Mouse (Mus musculus) spleen, adult 2 months (tissue): Measurements from ENCODE around the gene Fbn1. TPM values are rescaled to one million over a fixed set of nuclear protein-coding genes. Genes with fewer than 3 reads are reported as not detected.

Source experiments
- DNase-seq, 2 experiments: peaks; one replicate each; pipeline versions ENCODE4 v3.0.0 to v3.0.0-alpha.2; 2012 to 2021; ENCODE audit warnings: low spot score in 2 of 2, low read depth in 1 of 2
- H3K27ac ChIP-seq: fragments of 200-500 bp; 2 replicates; pipeline ENCODE4 v1.5.1; 2012; ENCODE audit warnings: low read length, inconsistent platforms; ENCODE audit not compliant: insufficient read depth
- H3K27me3 ChIP-seq: fragments of 200-500 bp; 2 replicates; pipeline ENCODE4 v1.6.1; 2012; ENCODE audit warnings: mild to moderate bottlenecking, moderate library complexity, low read length, inconsistent platforms; ENCODE audit not compliant: control insufficient read depth, insufficient read depth
- H3K36me3 ChIP-seq: fragments of 200-500 bp; 2 replicates; pipeline ENCODE4 v1.6.1; 2012; ENCODE audit warnings: mild to moderate bottlenecking, low read length, inconsistent platforms; ENCODE audit not compliant: control insufficient read depth, insufficient read depth
- H3K4me1 ChIP-seq: fragments of 200-500 bp; 2 replicates; pipeline ENCODE4 v1.6.1; 2011; ENCODE audit warnings: inconsistent platforms; ENCODE audit not compliant: control insufficient read depth, insufficient read depth, insufficient read length
- H3K4me3 ChIP-seq: fragments of 200-500 bp; 2 replicates; pipeline ENCODE4 v1.5.1; 2011; ENCODE audit warnings: mild to moderate bottlenecking, inconsistent platforms; ENCODE audit not compliant: insufficient read depth, insufficient read length; ENCODE audit errors: extremely low read depth
- CTCF ChIP-seq: fragments of 200-500 bp; IDR thresholded peaks from 2 replicates; pipeline ENCODE4 v1.5.1; 2011; ENCODE audit warnings: mild to moderate bottlenecking, inconsistent platforms; ENCODE audit not compliant: insufficient read depth, insufficient read length, insufficient replicate concordance; ENCODE audit errors: extremely low read depth
- POLR2A ChIP-seq: fragments of 200-500 bp; IDR thresholded peaks from 2 replicates; pipeline ENCODE4 v1.6.1; 2011; ENCODE audit warnings: low read depth, low read length, inconsistent platforms
- WGBS: fragments of 180-500 bp; shearing (Covaris S2); methylation state at CpG from one replicate; pipeline ENCODE4 v1.1.7; 2018; 5-methylcytosine and 5-hydroxymethylcytosine counted together
- polyA plus RNA-seq: library from polyadenylated mRNA; depleted of rRNA; stranded (reverse); fragments of >200 nt; gene quantifications from 2 replicates; pipeline ENCODE4 v1.2.3, GENCODE M21; 2012

Fbn1 gene
- polyA plus RNA-seq, 1 experiment = 3.1 TPM

DNA sequence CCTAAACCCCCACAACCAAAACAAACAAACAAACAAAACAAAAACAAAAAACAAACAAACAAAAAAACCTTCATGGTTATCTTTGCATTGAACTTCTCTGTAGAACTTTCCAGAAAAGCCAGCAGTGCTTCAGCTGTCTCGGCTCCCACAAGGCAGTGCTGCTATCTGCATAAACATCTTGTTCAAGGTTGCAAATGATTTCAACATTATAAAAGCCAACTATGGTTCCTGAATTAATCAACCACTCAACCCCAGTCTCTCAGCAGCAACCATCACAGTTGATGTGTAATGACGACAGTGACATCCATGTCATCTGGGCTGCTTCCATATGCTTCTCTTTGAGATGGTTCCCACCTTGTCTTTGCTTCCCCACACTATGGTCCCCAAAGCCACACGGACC lies 31.8 kb upstream of the Fbn1 start:
- Histone ChIP-seq H3K27ac (no peak overlapping the region), H3K4me1 (no peaks in the 10 kb centered on the region), H3K36me3 (no peaks in the 10 kb centered on the region), H3K27me3 (no peaks in the 10 kb centered on the region), H3K4me3 (no peak overlapping the region)
- DNase-seq = no peak
- TF ChIP-seq CTCF = no peak
- TF ChIP-seq POLR2A = no peak
- 86% methylated on average over 3 of the region's 3 CpGs for WGBS

DNA sequence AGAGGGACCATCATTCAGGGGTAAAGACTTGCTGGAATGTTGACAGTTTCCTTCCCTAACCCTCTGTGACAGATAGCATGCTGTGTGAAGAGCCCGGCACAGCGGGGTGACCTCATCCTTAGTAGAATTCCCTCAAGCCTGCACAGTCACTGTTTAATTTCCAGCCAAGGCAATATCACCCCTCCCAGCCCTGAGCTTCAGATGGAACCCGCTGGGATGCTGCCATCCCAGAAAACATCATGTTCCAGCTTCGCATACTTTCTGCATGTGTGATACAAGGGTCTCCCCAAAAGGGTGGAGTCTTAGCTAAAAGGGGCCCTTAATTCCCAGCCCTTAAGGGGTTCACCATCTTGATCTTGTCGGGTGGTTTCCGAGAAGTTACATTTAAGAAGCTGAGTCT lies 22.9 kb upstream of the Fbn1 start:
- H3K27ac ChIP-seq = no peak overlapping the region
- H3K4me1 ChIP-seq = no peaks in the 10 kb centered on the region
- H3K4me3 ChIP-seq = no peak overlapping the region
- no peak for DNase-seq
- H3K36me3 ChIP-seq = no peaks in the 10 kb centered on the region
- TF ChIP-seq CTCF (no peak), POLR2A (no peak)
- WGBS = 77% methylated on average over 6 of the region's 6 CpGs
- H3K27me3 ChIP-seq = no peaks in the 10 kb centered on the region

DNA sequence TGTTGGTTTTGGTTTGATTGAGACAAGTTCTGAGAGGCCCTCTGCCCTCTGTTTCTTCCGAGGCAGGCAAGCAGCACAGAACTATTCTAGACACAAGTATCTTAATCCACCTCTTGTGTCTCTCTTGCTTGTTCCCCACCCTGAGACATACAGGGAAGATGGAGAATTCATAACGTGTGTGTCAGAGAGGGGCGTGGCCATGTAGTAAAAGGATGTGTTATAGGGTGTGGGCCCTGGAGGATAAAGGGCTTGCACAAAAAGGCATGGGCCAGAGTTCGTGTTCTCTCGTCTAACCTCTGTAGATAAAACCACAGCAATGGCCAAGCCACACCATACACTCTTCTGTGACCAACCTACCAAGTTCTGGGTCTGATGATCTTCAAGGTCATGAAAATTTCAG lies 18.8 kb upstream of the Fbn1 start:
- TF ChIP-seq POLR2A (no peak), CTCF (no peak)
- H3K4me3 ChIP-seq = no peak overlapping the region
- no peaks in the 10 kb centered on the region for H3K36me3 ChIP-seq
- no peaks in the 10 kb centered on the region for H3K27me3 ChIP-seq
- 84% methylated on average over 5 of the region's 5 CpGs for WGBS
- no peak overlapping the region for H3K27ac ChIP-seq
- DNase-seq = no peak
- H3K4me1 ChIP-seq = no peaks in the 10 kb centered on the region

DNA sequence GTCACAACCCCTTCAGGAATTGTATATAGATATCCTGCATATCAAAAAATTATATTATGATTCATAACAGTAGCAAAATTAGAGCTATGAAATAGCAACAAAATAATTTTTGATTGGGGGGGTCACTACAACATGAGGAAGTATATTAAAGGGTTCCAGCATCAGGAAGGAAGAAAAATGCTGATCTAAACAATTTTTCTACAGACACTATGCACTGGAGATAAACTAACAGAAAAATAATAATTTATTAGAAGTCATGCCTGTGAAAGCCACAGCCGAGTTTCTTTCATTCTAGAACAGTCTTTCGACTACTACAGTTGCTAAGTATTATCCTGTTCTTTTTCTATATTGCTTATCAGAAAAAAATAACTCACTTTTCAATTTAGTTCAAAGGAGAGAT lies 17.7 kb upstream of the Fbn1 start:
- Histone ChIP-seq H3K4me3 (no peak overlapping the region), H3K27ac (no peak overlapping the region), H3K27me3 (no peaks in the 10 kb centered on the region), H3K36me3 (no peaks in the 10 kb centered on the region), H3K4me1 (no peaks in the 10 kb centered on the region)
- no peak for DNase-seq
- TF ChIP-seq POLR2A = no peak
- TF ChIP-seq CTCF = no peak
- WGBS = 81% methylated on average over 2 of the region's 2 CpGs

DNA sequence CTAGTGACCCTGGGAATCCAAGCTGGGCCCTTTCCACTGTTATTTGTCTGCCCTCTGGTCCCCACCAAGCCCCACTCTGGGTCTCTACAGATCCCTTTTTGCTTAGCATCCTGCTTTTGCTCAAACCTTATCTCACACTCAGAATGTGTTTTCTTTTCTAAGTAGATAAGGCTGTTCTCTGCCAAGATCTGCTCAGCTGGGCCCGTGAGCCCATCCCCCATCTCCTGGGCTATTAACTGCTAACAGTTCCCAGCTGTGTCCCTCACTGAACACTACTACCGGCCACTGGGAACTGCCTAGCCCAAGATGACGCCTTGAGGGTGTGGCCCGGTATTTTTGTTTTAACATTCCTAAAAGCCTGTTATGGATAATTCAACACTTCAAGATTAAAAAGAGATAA lies 8.8 kb upstream of the Fbn1 start:
- no peaks in the 10 kb centered on the region for H3K27me3 ChIP-seq
- no peaks in the 10 kb centered on the region for H3K36me3 ChIP-seq
- WGBS = 74% methylated on average over 4 of the region's 4 CpGs
- TF ChIP-seq CTCF (no peak), POLR2A (no peak)
- no peak for DNase-seq
- no peak overlapping the region for H3K27ac ChIP-seq
- H3K4me1 ChIP-seq = no peaks in the 10 kb centered on the region
- H3K4me3 ChIP-seq = no peak overlapping the region

DNA sequence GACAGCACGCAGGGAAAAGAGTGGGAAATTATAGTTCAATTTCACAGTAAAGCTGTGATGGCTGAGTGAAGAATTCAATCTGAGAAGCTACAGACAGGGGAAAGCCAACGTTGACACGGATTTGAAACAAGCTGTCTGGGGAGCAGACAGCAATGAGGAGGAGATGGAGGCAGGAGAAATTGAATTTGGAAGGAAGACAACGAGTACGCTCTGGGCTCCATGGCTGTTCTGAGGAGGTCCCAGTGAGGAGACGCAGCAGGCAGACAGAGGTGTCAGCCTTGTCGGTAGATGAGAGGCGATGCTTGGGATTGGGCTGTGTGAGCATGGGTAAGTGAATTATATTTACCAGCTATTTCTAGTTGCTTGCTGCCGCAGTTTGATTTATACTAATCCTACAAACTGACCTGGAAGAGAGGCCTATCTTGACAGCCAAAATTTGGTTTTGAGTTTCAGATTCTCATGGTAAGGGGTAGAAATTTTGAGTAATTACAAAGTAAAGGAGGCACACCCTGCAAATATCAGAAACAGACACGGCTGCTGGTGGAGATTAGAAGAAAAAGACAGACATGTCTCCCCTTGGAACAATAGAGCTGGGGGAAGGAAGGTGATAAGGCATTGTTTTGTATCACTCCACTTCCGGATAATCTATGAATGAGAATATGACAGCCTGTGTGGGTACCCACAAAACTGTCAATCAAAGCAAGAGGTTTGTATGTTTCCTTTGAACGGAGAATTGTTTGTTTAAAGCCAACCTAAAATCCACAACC lies 7.7 kb upstream of the Fbn1 start:
- no peak for DNase-seq
- 71% methylated on average over 12 of the region's 12 CpGs for whole genome bisulfite sequencing
- no peaks in the 10 kb centered on the region for H3K36me3 ChIP-seq
- no peak overlapping the region for H3K4me3 ChIP-seq
- H3K27ac ChIP-seq = no peak overlapping the region
- TF ChIP-seq CTCF (no peak), POLR2A (no peak)
- no peaks in the 10 kb centered on the region for H3K4me1 ChIP-seq
- no peaks in the 10 kb centered on the region for H3K27me3 ChIP-seq

DNA sequence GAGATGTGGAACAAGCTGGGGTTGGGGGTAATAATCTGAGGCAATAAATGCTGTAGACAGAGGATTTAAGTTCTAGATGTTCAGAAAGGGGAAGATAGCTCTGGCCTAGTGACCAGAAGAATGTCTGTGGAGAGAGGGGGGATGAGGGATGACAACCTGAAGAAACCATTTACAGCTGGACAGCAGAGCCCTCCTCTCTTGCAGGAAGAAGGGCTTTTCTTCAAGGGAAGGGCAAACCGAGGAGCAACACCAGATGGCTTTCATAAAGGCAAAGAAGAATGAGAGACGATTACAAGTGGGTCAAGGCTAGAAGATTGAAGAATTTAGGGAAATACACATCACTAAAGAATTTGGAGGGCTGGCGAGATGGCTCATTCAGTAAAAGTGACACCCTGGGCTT lies 6.6 kb upstream of the Fbn1 start:
- TF ChIP-seq POLR2A (no peak), CTCF (no peak)
- no peak overlapping the region for H3K27ac ChIP-seq
- no peaks in the 10 kb centered on the region for H3K27me3 ChIP-seq
- no peak overlapping the region for H3K4me3 ChIP-seq
- H3K36me3 ChIP-seq = no peaks in the 10 kb centered on the region
- DNase-seq = no peak
- WGBS = 87% methylated on average over 3 of the region's 3 CpGs
- no peaks in the 10 kb centered on the region for H3K4me1 ChIP-seq
